Mouse (Mus musculus) bone marrow macrophage, adult 2 months (primary cell): ENCODE results near the gene Pdlim5.

Source experiments
- CTCF ChIP-seq: IDR thresholded peaks from 2 replicates; pipeline ENCODE4 v1.5.1; 2012; ENCODE audit warnings: low read depth, mild to moderate bottlenecking, low read length, moderate library complexity
- POLR2A ChIP-seq: IDR thresholded peaks from 2 replicates; pipeline ENCODE4 v1.6.1; 2012; ENCODE audit warnings: mild to moderate bottlenecking, low read depth, low read length, borderline replicate concordance

DNA sequence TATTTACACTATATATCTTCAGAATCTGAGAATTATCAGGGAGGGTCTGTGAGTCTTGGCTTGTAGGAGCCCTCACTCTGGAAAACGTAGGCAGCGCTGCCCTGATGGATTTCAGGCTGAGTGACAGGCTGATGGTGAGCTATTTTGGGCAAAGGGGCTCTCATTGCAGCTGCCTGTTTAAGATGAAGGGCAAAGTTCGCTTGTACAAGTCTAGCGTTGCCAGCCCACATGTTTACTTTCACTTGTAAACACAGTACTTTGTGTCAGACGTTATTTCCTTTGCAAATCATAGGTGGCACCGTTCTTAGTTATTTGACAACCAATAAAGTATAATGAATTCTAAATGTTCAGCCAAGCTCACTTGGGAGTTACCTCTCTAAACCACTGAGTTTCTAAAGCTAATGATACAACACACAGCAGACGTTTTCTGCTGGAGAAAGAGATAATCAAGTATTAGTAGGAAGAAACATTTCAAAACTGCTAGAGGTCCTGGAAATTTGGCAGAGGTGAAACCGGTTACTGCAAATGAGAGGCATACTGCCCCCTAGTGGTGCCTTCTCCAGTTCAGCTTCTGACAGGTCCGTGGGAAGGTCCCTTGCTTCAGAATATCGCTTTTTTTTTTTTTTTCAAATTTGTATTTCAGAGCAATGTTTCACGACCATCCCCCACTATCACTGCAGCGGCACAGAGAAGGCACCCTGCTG lies 47.7 kb upstream of the Pdlim5 start:
- TF ChIP-seq CTCF, result peak; percentile 75
- TF ChIP-seq POLR2A, result no peak
